Mouse (Mus musculus) gastrocnemius, postnatal 25 days (tissue): ENCODE data around the gene Ppp2r5c. TPM values are rescaled to one million over a fixed set of nuclear protein-coding genes. Genes with fewer than 3 reads are reported as not detected.
A peak's percentile ranks its signal among the peaks of the same experiment; 100 is the strongest.

ENCODE experiments used
- DNase-seq: peaks from one replicate; pipeline ENCODE4 v3.0.0; 2022
- total RNA-seq, 2 experiments: library from RNA; stranded (reverse); gene quantifications; 1 replicate in 1 of 2; 2 replicates in 1 of 2; pipeline ENCODE4 v1.2.3; 2021

Ppp2r5c gene
- total RNA-seq, 2 experiments from 2014 or later: 64.0 to 65.0 TPM

DNA sequence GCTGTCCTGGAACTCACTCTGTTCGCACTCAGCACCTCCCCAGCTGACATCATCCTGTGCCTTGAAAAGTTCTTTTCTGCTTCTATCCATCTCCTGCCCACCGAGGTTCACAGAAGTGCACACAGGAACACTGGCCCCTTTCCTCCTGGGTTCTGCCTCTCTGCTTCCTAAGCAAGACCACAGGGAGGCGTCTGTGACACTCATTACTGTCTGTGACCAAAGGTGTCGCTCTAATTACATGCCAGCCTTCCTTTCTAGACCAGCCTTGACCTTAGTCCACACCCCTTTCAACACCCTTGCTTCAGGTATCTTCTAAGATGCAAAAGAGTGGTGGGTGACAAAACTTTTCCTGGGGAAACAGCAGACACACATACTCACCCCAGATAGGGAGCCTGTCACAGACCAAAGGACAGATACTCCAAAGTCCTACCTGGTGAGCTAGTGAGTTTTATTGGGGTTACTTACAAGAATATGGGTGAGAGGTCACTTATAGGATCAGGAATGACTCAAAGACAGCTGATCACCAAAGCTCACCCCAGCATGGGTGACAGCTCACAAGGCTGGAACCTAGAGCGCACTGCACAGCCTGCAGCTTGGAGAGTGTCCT, 8.4 kb upstream of the Ppp2r5c start:
- no peak for DNase-seq

DNA sequence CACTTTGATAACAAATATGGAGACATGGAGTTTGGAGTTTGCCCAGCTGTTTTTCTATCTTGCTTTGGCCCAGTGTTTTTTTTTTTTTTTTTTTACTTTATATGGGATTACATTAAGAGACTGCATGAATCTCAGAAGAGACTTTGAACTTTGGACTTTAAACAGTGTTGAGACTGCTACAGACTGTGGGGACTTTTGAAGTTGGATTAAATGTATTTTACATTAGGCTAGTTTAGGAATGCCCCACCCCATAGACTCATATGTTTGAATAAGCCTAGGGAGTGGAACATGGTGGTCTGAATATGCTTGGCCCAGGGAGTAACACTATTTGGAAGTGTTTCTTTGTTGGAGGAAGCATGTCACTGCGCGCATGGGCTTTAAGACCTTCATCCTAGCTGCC, 4.7 kb upstream of the Ppp2r5c start:
- no peak for DNase-seq

DNA sequence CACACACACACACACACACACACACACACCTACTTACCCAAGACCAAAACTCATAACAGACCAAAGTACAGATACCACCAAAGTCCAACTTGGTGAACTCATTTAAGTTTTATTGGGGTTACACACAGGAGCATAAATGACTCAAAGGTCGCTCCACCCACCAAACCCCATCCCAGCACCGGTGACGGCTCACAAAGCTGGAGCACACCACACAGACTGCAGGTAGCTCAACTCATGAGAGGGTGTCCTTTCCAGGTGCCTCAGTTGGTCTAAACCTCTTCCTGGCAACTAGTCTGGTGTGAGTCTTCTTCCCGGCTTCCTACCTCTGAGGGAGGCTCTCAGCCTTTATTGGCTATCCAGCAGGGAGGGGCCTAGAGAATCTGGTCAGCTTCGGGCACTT, 2.4 kb upstream of the Ppp2r5c start:
- no peak for DNase-seq

DNA sequence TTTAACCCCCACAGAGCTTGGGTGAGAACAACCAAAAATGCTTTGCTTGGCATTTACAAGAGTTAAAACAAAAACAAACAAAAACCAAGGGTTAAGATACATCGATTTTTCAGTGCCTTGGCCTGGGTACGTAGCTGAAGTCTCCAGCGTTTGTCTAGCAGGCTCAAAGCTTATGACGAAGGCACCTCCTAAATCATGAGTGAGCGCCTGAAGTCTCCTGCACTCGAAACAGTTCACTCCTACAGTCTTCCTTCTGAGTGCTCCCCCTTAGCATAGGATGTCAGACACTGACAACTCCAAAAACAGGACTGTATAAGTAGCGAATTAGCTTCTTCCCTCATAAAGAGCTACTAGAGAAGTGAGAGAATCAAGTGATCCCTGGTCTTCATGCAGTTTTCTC, 1.1 kb upstream of the Ppp2r5c start:
- DNase-seq: no peak

DNA sequence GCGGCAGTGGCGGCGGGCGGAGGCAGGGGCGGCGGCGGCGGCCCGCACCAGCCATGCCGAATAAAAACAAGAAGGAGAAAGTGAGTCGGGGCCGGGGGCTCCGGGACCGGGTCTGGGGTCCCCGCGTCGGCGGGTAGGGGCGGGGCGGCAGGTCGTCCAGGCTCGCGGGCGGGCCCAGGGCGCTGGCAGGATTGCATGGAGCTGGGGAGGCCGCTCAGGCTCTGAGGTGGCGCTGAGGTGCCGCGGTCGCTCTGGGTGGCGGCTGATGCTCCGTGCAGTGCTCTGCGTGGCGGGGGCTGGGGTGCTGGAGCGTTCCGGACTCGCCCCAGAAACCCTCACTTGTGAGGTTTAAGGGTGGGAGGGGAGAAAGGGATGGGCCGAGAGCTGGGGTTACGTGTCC, 386 bp downstream of the Ppp2r5c start:
- DNase-seq: peak; percentile 48

DNA sequence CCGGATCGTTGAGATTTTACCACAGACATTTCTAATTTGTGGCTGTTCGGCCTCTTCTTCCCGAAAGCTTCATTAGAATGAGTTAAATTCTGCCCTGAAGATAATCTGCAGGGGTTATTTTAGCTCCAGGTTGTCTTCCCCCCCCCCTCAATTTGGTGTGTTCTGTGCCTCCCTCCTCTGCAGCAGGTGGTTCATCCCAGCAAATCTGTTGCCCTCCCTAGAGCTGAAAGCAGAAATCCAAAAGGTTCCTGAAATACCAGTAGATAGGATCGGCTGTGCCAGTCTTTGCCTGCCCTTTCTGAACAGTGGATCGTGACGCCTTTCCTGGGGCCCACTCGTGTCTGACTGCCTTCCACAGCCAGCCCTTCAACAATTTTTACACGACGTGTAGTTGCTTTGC, 1.8 kb downstream of the Ppp2r5c start:
- no peak for DNase-seq

DNA sequence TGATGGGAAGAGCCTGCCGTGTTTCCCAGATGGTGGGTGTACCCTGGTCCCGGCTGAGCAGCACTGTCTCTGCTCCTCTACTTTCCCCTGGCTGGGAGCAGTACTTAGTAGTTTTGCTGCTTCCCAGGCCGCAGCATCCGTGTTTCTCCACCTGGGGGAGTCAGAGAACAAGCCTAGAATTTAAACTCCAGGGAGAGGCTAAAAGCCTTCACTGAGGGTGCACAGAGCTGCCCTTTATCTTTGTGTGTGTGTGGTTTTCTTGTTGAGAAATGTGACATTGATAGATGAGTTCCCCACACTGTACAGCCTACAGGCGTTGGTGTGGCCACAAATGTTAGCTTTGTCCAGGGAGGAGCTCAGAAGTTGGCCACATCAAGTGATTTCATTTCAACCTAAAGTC, 7.3 kb downstream of the Ppp2r5c start:
- DNase-seq: peak; percentile 44

DNA sequence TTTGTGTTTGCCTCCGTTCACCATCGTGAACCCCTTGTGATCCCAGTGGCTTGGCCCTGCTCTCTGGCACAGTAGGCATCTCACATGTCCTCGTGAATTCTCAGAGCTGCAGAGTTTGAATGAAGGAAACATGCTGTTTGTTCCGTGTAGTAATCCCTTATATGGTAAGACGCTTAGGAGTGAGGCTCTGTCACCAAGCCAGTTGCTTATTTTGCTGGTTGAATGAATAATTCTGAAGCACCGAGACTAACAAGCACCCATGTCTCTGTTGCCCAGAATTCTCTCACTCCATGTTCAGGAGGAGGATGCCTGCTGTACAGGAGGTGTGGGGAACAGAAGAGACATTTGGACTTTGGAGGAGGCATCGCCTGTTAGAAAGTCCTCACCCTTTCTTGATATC, 9.1 kb downstream of the Ppp2r5c start:
- no peak for DNase-seq

DNA sequence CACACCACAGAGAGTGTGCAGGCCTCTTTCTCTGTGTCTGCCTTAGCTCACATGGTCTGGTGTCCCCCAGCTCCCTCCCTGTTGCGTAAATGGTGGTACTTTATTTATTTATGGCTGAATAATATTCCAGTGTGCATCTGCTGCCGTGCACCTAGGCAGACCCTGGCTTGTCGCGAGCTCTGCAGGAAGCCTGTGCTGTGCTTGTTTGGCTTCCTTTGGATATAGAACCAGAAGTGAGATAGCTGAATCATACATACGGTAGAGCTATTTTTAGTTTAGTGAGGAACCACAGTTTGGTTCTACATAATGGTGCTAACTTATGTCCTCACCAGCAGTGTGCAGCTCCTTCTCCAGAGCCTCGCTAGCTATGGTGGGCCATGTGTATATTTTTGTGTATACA, 11.7 kb downstream of the Ppp2r5c start:
- DNase-seq: no peak

DNA sequence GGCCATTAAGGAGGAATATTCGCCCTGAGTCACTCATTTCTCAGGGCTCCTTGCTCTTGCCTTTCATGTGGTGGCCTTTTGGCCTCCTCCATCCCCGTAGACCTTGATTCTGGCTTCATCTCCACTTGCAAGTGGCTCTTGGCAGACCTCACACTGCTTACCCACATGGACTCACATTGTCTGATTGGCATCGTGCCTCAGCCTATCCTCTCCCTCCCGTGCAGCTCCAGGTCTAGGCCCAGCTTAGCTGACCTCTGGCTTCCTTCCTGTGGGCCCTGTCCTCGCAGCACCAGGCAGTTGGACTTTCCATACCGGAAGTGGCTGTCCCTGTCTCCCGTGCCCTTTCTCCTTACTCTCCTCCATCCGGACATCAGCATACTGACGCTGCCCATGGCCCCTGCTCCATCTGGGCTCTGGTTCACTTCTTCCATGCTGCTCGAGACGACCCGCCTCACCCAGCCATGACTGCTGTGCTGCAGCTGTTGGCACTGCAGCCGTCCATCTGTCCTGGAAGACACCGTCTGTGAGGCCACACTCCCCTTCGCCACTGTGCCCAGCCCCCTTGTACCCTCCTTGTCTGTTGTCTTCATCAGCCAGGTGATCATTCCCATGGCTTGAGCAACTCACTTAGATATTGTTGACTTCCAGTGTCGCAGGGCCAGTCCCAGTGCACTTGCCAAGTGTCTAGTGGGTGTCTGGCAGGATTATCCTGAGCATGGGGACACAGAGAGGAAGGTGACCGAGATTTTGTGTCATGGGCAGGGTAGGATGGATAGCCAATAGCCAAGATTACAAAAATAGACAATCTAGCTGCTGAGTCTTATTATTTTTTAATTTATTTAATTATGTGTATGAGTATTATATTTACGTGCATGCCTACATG, 13.7 kb downstream of the Ppp2r5c start:
- DNase-seq: no peak

DNA sequence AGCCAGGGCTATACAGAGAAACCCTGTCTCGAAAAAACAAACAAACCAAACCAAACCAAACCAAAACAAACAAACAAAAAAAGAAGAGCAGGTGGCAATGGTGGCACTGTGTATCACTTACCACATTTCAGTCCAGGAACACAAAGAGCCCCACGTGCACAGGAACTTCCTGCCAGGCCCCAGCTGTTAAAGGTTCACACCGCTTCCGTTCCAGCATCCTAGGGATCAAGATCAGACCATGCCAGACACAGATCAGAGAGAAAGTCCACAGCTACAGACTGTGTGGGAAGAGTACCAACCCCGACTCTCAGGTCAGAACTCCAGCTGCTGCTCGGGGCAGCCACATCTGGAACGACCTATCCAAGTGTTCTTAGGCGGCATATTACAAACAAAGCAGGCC, 16.8 kb downstream of the Ppp2r5c start:
- no peak for DNase-seq

DNA sequence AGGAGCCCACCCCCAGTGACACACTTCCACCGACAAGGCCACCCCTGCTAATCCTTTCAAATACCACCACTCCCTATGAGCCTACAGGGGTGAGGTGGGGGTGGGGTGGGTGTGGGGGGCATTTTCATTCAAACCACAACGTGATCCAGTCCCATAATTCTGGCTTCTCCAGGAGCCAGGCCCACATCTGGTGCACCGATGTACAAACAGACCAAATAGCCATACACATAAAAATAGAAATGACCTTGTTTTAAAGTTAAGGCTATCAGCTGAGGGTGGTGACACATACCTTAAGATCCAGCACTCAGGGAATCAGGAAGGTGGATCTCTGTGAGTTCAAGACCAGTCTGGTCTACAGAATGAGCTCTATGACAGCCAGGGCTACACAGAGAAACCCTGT, 24.5 kb downstream of the Ppp2r5c start:
- DNase-seq: no peak

DNA sequence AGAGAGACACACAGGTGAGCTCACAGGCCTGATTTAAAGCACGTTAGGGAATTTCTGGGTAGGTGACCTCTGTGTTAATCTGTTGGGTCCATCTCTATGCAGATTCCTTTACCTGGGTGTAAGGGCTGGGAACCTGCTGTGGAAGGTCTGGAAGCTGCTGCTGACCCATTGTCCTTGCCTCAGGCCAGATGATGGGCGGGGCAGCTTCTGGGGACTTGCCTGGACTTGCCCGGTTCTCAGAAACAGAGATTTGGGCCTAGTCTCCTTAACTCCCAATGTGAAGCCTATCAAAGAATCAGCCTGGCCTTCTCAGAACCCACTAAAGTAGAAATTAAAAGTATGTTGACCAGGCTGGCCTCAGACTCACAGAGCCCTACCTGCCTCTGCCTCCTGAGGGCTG, 25.3 kb downstream of the Ppp2r5c start:
- no peak for DNase-seq

DNA sequence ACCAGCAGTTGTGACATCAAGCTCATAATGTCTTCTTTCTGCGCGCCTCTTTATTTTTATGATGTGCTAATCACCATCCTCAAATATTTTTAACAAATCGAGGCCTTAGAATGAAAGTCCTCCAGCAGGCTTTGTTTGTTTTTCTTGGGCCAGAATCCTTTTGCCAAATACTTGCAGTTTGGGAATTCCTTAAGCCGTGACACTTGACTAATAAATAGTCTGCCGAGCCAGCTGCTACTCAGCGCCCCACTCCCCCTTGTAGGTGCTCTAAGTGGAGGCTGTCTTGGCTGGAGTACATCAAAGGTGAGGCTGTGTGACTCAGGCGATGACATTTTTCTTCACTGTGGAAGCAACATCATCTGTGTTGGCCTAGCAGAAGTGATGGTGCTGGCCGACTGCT, 27.6 kb downstream of the Ppp2r5c start:
- DNase-seq: no peak

DNA sequence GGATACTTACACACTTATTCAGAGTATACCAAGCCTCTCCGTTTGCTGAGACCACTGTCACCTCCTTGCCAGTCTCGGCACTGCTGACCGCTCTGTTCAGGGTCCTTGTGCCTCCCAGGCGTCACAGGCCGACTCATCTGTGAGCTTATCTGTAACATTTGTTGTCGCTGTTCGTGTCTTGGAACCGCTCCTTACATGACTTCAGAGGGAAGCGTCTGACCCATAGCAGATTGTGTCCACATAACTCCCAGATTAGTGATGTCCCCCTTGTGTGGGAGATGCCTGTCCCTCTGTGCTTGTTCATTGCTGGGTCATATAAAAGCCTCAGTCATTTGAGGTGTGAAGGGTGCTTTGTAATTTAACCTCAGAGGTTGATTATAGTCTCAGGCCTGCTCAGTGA, 29.6 kb downstream of the Ppp2r5c start:
- no peak for DNase-seq

DNA sequence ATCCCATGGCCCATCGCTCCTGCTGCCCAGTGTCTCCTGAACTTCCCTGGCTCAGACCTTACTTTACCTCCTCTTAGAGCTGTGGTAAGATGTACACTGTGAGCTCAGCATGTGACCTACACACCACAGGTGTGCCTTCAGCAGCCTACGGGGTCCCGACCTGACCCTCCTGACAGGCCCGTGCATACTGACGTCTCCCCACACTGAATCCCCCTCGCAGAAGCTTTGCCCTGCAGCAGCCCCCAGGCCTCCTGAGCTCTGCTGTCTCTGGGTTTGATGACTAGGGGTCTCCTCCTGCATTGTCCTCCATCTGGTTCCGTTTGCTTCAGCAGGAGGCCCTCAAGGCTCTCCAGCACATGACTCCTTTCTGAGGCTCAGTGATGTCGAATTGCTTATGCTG, 31.0 kb downstream of the Ppp2r5c start:
- DNase-seq: no peak

DNA sequence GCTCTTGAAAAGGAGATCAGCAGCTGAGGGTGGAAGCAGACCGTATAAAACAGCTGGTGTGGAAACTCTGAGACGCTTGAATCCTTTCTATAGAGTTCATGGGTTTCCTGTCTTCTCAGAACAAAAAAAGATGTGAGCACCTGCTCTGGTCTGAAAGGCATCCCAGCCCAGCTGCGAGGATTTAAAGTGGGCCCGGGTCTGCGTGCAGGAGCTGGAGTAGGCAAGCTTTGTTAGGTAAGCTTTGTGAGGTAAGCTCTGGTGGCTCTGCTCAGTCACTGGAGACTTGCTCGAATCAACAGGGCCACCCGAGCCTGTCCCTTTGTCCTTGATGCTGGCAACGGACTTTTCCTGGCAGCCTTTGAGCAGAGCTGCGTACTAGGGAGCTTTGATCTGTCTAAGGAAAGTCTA, 31.7 kb downstream of the Ppp2r5c start:
- DNase-seq: no peak

DNA sequence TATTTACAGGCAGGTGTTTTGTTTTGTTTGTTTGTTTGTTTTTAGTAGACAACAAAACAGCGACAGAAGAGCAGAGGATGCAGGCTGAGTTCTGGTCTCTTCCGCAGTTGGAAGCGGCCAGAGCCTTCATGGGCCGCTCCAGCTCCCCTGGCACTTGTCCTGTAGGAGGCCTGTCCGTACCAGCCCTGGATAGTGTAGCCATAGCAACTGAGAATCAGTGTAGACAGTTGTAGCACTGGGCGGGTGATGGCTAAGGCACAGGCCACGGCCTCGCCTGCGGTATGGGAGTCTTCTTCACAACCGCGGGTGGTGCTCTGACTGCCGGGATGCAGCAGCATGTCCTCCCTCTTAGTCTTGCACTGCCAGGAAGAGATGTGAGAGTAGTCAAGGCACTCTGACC, 32.3 kb downstream of the Ppp2r5c start:
- no peak for DNase-seq

DNA sequence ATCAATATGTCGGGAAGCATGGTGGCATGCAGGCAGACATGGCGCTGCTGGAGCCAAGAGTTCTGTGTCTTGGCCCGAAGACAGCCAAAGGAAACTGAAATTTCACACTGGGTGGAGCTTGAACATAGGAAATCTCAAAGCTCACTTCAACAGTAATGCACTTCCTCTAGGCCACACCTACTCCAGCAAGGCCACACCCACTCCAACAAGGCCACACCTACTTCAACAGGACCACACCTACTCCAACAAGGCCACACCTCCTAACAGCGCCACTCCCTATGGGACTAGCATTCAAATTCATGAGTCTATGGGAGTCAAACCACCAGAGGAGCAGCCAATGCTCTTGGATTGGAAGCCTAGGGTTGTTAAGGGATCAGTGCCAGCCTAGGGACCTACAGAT, 33.8 kb downstream of the Ppp2r5c start:
- no peak for DNase-seq

DNA sequence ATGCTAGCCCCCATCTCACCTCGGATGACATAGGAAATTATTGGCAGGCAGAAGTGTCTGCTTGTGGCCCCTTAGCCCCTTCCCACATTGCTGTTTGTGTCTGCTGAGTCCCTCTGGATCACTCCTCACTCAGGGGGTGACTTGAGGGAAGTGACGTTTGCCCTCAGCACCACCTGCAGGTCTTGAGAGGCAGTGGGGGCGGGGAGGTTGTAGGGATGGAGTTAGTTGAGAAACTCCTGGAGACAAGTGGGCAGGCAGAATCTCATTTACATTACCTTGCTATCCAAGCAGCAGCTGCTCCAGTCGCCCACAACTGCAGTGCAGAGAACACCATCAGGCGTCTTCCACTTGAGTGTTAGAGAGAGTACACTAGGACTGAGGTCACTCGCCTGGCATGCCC, 36.8 kb downstream of the Ppp2r5c start:
- no peak for DNase-seq

DNA sequence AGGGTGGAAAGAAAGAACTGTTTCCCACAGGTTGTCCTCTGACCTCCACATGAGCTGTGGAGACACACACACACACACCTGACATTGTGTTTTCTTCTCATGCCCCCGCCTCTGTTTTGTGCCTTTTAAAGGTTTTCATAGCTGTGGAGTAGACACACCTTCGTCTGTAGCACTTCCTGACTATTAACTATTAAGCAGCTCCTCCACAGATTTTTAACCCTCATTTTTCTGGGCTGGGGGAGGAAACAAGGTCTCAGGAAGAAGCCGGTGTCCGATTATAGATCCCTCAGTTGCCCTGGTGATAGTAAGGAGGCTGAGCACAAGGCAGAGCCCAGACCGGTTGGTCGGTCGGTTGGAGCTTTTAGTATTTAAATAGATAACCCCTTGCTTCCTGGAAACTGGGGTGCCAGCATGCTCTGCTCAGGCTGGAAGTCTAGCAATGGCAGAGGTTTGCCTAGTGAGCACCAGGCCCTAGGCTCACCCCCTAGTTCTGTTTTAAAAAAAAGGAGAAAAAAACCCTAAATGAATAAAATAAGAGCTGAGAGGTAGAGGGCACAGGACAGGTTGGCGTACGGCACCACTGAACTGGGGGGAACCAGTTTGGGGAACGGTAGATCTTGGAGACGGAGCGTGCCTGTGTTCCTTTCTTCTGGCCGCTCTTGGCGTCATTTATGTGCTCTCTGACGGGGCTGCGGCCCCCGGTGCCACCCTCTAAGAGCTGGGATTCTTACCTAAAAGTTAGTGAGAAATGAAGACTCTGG, 38.1 kb downstream of the Ppp2r5c start:
- DNase-seq: no peak

DNA sequence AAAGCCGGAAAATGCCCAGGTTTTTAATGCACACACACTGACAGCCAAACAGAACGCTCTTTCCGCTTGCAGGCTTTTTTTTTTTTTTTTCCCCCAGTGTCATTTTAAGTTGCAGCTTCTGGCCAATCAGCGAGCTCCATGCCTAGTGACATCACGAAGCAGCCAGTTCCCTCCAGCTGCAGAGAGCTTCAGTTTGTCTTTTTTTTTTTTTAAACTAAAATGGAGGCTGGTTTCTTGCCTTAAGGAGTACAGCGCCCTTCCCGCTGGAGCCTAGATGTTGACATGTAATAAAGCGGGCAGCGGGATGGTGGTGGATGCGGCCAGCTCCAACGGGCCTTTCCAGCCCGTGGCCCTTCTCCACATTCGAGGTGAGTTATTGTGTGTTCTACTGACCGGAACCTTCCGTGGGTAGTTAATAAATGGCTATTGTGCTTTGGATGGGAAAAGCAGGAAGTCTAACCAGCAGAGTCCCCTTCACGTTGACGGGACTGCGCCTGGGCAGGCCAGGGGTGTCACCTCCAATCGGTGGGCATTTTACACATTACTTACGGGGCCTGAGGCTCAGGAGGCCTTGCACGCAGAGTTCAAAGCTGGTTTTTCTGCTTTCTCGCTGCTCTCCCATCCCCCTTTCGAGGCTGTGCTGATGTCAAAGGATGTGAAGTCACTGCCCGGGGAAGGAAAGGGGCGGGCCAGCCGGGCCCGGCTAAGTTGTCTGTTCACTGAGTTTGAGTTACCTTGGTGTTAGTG, 38.8 kb downstream of the Ppp2r5c start:
- peak; percentile 84 for DNase-seq

DNA sequence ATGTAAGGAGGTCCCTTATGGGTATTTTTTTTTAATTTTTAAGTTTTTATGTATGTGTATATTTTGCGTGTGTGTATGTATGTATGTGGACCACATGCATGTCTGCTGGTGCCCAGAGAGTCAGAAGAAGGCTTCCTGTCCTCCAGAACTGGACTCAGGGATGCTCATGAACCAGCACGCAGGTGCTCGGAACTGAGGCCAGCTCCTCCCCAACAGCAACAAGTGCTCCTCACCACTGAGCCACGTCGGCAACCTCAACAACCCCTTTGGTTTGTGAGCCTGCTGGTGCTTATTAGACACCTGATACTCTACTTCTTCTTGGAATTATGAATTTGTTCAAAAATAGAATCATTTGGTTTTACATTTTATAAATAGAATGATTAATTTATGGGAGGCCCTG, 39.9 kb downstream of the Ppp2r5c start:
- no peak for DNase-seq
